Mouse (Mus musculus) liver, embryonic 15.5 days (tissue): Measurements from ENCODE around the gene Fxr2. TPM values are rescaled to one million over a fixed set of nuclear protein-coding genes. Genes with fewer than 3 reads are reported as not detected.
A peak's percentile ranks its signal among the peaks of the same experiment; 100 is the strongest.

ENCODE experiments used
- ATAC-seq: fragments of 200-750 bp; cut with Nextera tagmentation; 2 replicates; pipeline ENCODE4 v1.8.0; 2017; ENCODE audit warnings: moderate number of reproducible peaks, mild to moderate bottlenecking, moderate library complexity; ENCODE audit not compliant: insufficient read depth
- H3K27ac ChIP-seq: fragments of 300-500 bp; sonication (generic); replicated peaks from 2 replicates; pipeline ENCODE4 v1.5.1; 2015; ENCODE audit warnings: mild to moderate bottlenecking, inconsistent platforms
- H3K27me3 ChIP-seq: fragments of 300-500 bp; sonication (generic); 2 replicates; pipeline ENCODE4 v1.6.1; 2015; ENCODE audit warnings: mild to moderate bottlenecking, inconsistent platforms
- H3K36me3 ChIP-seq: fragments of 300-500 bp; sonication (generic); replicated peaks from 2 replicates; pipeline ENCODE4 v1.6.1; 2015; ENCODE audit warnings: moderate library complexity, mild to moderate bottlenecking, inconsistent platforms
- H3K4me1 ChIP-seq: fragments of 300-500 bp; sonication (generic); replicated peaks from 2 replicates; pipeline ENCODE4 v1.6.1; 2015; ENCODE audit warnings: inconsistent platforms
- H3K4me2 ChIP-seq: fragments of 300-500 bp; sonication (generic); 2 replicates; pipeline ENCODE4 v1.6.1; 2015; ENCODE audit warnings: moderate library complexity, mild to moderate bottlenecking, inconsistent platforms
- H3K4me3 ChIP-seq: fragments of 300-500 bp; sonication (generic); replicated peaks from 2 replicates; pipeline ENCODE4 v1.5.1; 2015; ENCODE audit warnings: mild to moderate bottlenecking, inconsistent platforms
- H3K9ac ChIP-seq: fragments of 300-500 bp; sonication (generic); 2 replicates; pipeline ENCODE4 v1.6.1; 2015; ENCODE audit warnings: moderate library complexity, mild to moderate bottlenecking, inconsistent platforms
- H3K9me3 ChIP-seq: fragments of 300-500 bp; sonication (generic); replicated peaks from 2 replicates; pipeline ENCODE4 v1.6.1; 2016; ENCODE audit warnings: inconsistent platforms
- WGBS: fragments of 180-500 bp; shearing (Covaris S2); methylation state at CpG from one replicate; pipeline ENCODE4 v1.1.7; 2015; ENCODE audit warnings: mixed read lengths; ENCODE audit not compliant: insufficient replicate concordance; 5-methylcytosine and 5-hydroxymethylcytosine counted together
- polyA plus RNA-seq: library from polyadenylated mRNA; unstranded; fragments of >200 nt; fragmentation: Nextera tagmentation; extraction: Ambion mirVana; gene quantifications from 2 replicates; pipeline ENCODE4 v1.2.1, GENCODE M21; 2015

Fxr2 gene
- polyA plus RNA-seq, 1 experiment from 2014 or later = 7.3 TPM

- H3K4me2 ChIP-seq = peak overlapping the region; percentile 79
- WGBS = under 1% methylated on average over 61 of the region's 61 CpGs
- H3K4me1 ChIP-seq = peaks cover 50% of the 10 kb centered on the region
- peak overlapping the region; percentile 92 for H3K9ac ChIP-seq
- no peaks in the 10 kb centered on the region for H3K9me3 ChIP-seq
- H3K27me3 ChIP-seq = no peaks in the 10 kb centered on the region
- ATAC-seq = peak; percentile 58
- H3K4me3 ChIP-seq = peak overlapping the region; percentile 90
- H3K27ac ChIP-seq = peak overlapping the region; percentile 96
- H3K36me3 ChIP-seq = peaks cover 84% of the 10 kb centered on the region
Measured at GRCm38 (mm10) chr11:69670786-69671725, 38.3 kb downstream of the Fxr2 start.

- Histone ChIP-seq H3K4me1 (peaks cover 44% of the 10 kb centered on the region), H3K9me3 (no peaks in the 10 kb centered on the region), H3K27ac (peak overlapping the region; percentile 96), H3K27me3 (no peaks in the 10 kb centered on the region), H3K36me3 (peaks cover 84% of the 10 kb centered on the region), H3K4me2 (peak overlapping the region; percentile 79), H3K4me3 (peak overlapping the region; percentile 90), H3K9ac (peak overlapping the region; percentile 92)
- under 1% methylated on average over 43 of the region's 43 CpGs for WGBS
- peak; percentile 3; the same call in 1 of the 2 replicates for ATAC-seq
Measured at GRCm38 (mm10) chr11:69671726-69672124, 38.9 kb downstream of the Fxr2 start.

GRCm38 (mm10) chr11:69672211-69672706 lies 39.5 kb downstream of the Fxr2 start, which contains the start of gene Eif4a1:
TSS of gene Eif4a1 (minus strand) at chr11:69672423.
- peak; percentile 96 for ATAC-seq
- Histone ChIP-seq H3K9ac (peak within 1 kb of the TSS; percentile 92), H3K4me3 (peak within 1 kb of the TSS; percentile 90), H3K4me1 (peaks cover 44% of the 10 kb centered on the region), H3K27me3 (no peaks in the 10 kb centered on the region), H3K36me3 (peaks cover 84% of the 10 kb centered on the region), H3K27ac (peak within 1 kb of the TSS; percentile 96), H3K9me3 (no peaks in the 10 kb centered on the region), H3K4me2 (peak within 1 kb of the TSS; percentile 79)
- WGBS = under 1% methylated on average over 36 of the region's 36 CpGs

GRCm38 (mm10) chr11:69679144-69679543 lies 46.4 kb downstream of the Fxr2 start:
- 83% methylated on average over 2 of the region's 2 CpGs for WGBS
- no peak overlapping the region for H3K9ac ChIP-seq
- peaks cover 54% of the 10 kb centered on the region for H3K4me1 ChIP-seq
- no peak for ATAC-seq
- H3K27ac ChIP-seq = no peak overlapping the region
- H3K9me3 ChIP-seq = no peaks in the 10 kb centered on the region
- peaks cover 61% of the 10 kb centered on the region for H3K36me3 ChIP-seq
- no peak overlapping the region for H3K4me3 ChIP-seq
- no peaks in the 10 kb centered on the region for H3K27me3 ChIP-seq
- no peak overlapping the region for H3K4me2 ChIP-seq

DNA sequence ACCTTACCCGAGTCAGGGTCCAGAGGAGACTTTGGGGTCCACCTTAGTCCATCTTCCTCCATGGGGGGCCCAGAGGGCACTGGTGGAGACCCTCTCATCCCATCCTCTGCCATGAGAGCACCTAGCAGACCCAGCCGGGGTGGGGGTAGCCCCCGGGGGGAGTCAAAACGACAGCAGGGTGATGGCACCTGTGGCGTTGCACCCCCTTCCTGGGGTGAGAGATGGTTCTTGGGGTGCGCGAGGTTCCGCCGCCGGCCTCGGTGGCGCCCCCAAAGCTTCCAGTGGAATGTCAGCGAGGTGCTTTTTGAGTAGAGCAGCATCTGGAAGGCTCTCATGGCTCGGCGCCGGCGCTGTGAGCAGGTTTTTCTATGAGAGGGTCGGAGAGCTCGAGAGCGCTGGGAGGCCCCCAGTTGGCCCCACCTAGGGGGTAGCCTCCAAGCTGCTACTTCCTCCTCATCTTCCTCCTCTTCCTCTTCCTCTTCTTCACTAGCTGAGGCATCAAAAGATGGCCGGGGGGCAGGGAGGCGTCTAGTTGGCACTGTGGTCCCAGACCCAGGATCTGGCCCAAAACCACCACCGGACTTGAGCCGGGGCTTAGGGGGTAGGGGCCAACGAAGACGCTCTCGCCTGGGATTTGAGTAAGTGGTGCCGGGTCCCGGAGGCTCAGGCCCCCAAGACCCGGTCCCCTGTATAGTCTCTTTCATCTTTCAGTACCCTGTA lies 47.5 kb downstream of the Fxr2 start:
- no peak for ATAC-seq
- 82% methylated on average over 30 of the region's 30 CpGs for WGBS
- H3K4me3 ChIP-seq = peak overlapping the region; percentile 86
- no peak overlapping the region; the same call in 1 of the 2 replicates for H3K9ac ChIP-seq
- no peaks in the 10 kb centered on the region for H3K9me3 ChIP-seq
- H3K4me2 ChIP-seq = peak overlapping the region; percentile 88
- peak overlapping the region; percentile 93; the same call in 1 of the 2 replicates for H3K27ac ChIP-seq
- no peaks in the 10 kb centered on the region for H3K27me3 ChIP-seq
- H3K4me1 ChIP-seq = peaks cover 56% of the 10 kb centered on the region
- H3K36me3 ChIP-seq = peaks cover 50% of the 10 kb centered on the region

DNA sequence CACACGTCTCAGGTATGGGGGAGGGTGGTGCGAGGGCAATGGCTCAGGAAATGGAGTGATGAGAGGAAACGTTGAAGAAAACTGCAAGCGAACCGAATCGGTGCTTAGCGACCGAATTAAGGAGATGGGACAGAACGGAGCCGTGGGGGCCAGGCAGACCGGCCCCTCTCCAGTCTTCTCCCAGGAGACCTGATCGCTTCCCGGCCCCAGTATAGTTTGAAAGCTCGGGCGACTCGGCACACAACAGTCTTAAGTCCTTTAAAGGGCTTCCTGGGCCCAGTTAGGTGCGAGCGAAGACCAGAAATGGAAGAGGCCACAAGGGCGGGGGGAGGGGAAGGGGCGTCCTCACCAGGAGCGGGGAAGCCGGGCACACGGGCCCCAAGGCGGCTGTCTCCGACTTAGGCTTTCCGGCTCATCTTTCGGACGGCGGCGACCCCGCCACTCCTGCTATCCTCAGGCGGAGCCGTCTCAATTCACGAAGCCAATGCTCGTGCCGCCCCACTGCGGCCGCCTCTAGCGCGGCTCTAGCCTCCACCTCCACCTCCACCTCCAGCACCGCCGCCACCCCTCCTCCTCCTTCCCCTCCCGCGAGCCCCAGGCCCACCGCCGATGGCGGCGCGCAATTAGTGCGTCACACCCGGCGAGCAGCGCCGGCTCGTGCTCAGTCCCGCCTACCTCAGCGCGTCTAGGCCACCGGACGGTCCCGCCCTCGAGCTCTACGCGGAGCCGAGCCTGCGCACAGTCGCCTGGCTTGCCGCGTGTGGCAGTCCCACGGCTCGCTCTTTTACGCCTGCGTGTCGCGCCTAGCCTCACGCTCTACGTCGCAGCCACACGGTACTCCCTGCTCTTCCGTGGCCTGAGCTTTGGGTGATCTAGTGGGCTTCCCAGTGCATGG lies 48.8 kb downstream of the Fxr2 start, which contains the start of gene Senp3:
TSS of gene Senp3 (minus strand) at position 771 of the 895 bp plus-strand sequence.
- H3K9me3 ChIP-seq = no peaks in the 10 kb centered on the region
- peak within 1 kb of the TSS; percentile 86 for H3K4me3 ChIP-seq
- no peaks in the 10 kb centered on the region for H3K27me3 ChIP-seq
- H3K4me1 ChIP-seq = peaks cover 64% of the 10 kb centered on the region
- under 1% methylated on average over 79 of the region's 80 CpGs for WGBS
- peak within 1 kb of the TSS; percentile 86 for H3K9ac ChIP-seq
- peaks cover 37% of the 10 kb centered on the region for H3K36me3 ChIP-seq
- ATAC-seq = peak; percentile 94
- H3K27ac ChIP-seq = peak within 1 kb of the TSS; percentile 93
- peak within 1 kb of the TSS; percentile 88 for H3K4me2 ChIP-seq

DNA sequence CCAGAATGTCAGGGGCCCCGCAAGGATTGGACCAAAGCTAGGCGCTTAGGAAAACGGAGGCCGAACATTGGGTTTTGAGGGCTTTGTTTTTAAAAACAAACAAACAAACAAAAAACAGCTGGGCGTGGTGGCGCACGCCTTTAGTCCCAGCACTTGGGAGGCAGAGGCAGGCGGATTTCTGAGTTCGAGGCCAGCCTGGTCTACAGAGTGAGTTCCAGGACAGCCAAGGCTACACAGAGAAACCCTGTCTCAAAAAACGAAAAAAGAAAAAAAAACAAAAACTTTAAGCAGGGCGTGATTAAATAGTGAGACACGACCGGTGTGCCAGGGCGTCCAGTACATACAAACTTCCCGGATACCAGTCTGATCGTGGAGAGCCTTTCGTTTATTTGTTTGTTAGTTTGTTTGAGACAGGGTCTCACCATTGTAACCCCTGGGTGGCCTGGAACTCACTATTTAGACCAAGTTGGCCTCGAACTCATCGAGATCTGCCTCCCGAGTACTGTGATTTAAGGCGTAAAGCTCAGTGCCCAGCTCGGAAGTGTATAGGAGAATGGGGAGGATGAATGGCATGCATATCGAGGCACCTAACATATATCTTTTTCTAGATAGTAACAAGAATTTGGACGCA lies 49.5 kb downstream of the Fxr2 start:
- peak overlapping the region; percentile 86 for H3K9ac ChIP-seq
- peak overlapping the region; percentile 93 for H3K27ac ChIP-seq
- WGBS = 22% methylated on average over 24 of the region's 24 CpGs
- H3K27me3 ChIP-seq = no peaks in the 10 kb centered on the region
- peaks cover 30% of the 10 kb centered on the region for H3K36me3 ChIP-seq
- peak overlapping the region; percentile 86 for H3K4me3 ChIP-seq
- no peaks in the 10 kb centered on the region for H3K9me3 ChIP-seq
- peaks cover 70% of the 10 kb centered on the region for H3K4me1 ChIP-seq
- peak; percentile 22 for ATAC-seq
- H3K4me2 ChIP-seq = peak overlapping the region; percentile 88

- 0 out of 2 replicates have a peak overlapping the region, but pooled peaks have one; percentile 93 for H3K27ac ChIP-seq
- peaks cover 23% of the 10 kb centered on the region for H3K36me3 ChIP-seq
- H3K9ac ChIP-seq = no peak overlapping the region
- peak overlapping the region; percentile 86 for H3K4me3 ChIP-seq
- H3K4me2 ChIP-seq = peak overlapping the region; percentile 88
- WGBS = 28% methylated on average over 12 of the region's 12 CpGs
- no peak for ATAC-seq
- no peaks in the 10 kb centered on the region for H3K27me3 ChIP-seq
- H3K4me1 ChIP-seq = peaks cover 69% of the 10 kb centered on the region
- no peaks in the 10 kb centered on the region for H3K9me3 ChIP-seq
Measured at GRCm38 (mm10) chr11:69682840-69683533, 50.2 kb downstream of the Fxr2 start.

- Histone ChIP-seq H3K4me3 (no peak overlapping the region), H3K36me3 (peaks cover 17% of the 10 kb centered on the region), H3K4me1 (peaks cover 66% of the 10 kb centered on the region), H3K27ac (no peak overlapping the region), H3K27me3 (no peaks in the 10 kb centered on the region), H3K9me3 (no peaks in the 10 kb centered on the region), H3K4me2 (no peak overlapping the region), H3K9ac (no peak overlapping the region)
- no peak for ATAC-seq
- WGBS = 66% methylated on average over 7 of the region's 7 CpGs
Measured at GRCm38 (mm10) chr11:69683576-69683975, 50.8 kb downstream of the Fxr2 start.
